Mouse (Mus musculus) adrenal gland, adult 8-10 months (tissue): Measurements from ENCODE around the gene Rps19bp1. TPM values are rescaled to one million over a fixed set of nuclear protein-coding genes. Genes with fewer than 3 reads are reported as not detected.

Experiments
- DNase-seq: peaks from one replicate; pipeline ENCODE4 v3.0.0; 2022
- total RNA-seq, 4 experiments: library from RNA; stranded (reverse); gene quantifications; 2 replicates each; pipeline ENCODE4 v1.2.4; 2022

The Rps19bp1 gene
- total RNA-seq, 4 experiments from 2014 or later, result 32.7 to 41.0 (median 38.4) TPM

GRCm38 (mm10) chr15:80256656-80257601 is 7.2 kb downstream of the Rps19bp1 start:
- no peak for DNase-seq

- DNase-seq, result no peak
These were observed 7.9 kb downstream of the Rps19bp1 start for GRCm38 (mm10) chr15:80256242-80256641.

- peak; percentile 86 for DNase-seq
These were observed 8.4 kb downstream of the Rps19bp1 start for GRCm38 (mm10) chr15:80255646-80256121.

GRCm38 (mm10) chr15:80254847-80255645 is 9.1 kb downstream of the Rps19bp1 start, which contains the start of gene Atf4:
Gene Atf4, plus strand, starts transcription at chr15:80255184.
- peak; percentile 99 for DNase-seq

- DNase-seq, result peak; percentile 77
These were observed 9.9 kb downstream of the Rps19bp1 start for GRCm38 (mm10) chr15:80254207-80254606.

GRCm38 (mm10) chr15:80253530-80253929 is 10.6 kb downstream of the Rps19bp1 start:
- DNase-seq, result no peak

- DNase-seq, result no peak
These were observed 13.5 kb downstream of the Rps19bp1 start for GRCm38 (mm10) chr15:80250586-80250985.

GRCm38 (mm10) chr15:80249672-80250071 is 14.4 kb downstream of the Rps19bp1 start:
- no peak for DNase-seq

- DNase-seq, result no peak
These were observed 15.5 kb downstream of the Rps19bp1 start for GRCm38 (mm10) chr15:80248596-80248995.

- DNase-seq, result no peak
These were observed 16.0 kb downstream of the Rps19bp1 start for GRCm38 (mm10) chr15:80248135-80248534.

- DNase-seq, result no peak
These were observed 28.6 kb downstream of the Rps19bp1 start, which contains the start of gene AC140267.1 for GRCm38 (mm10) chr15:80235535-80235934. Gene AC140267.1, plus strand, starts transcription at chr15:80235835.

GRCm38 (mm10) chr15:80233733-80234509 is 30.2 kb downstream of the Rps19bp1 start, which contains the start of gene Mief1:
Gene Mief1, plus strand, starts transcription at chr15:80234018.
- peak; percentile 98 for DNase-seq

- no peak for DNase-seq
These were observed 31.1 kb downstream of the Rps19bp1 start for GRCm38 (mm10) chr15:80233053-80233452.

- no peak for DNase-seq
These were observed 31.8 kb downstream of the Rps19bp1 start for GRCm38 (mm10) chr15:80232331-80232730.

- no peak for DNase-seq
These were observed 35.9 kb downstream of the Rps19bp1 start for GRCm38 (mm10) chr15:80228071-80228800.

GRCm38 (mm10) chr15:80225796-80226195 is 38.3 kb downstream of the Rps19bp1 start:
- no peak for DNase-seq

GRCm38 (mm10) chr15:80225208-80225607 is 38.9 kb downstream of the Rps19bp1 start:
- peak; percentile 56 for DNase-seq

GRCm38 (mm10) chr15:80223751-80224150 is 40.4 kb downstream of the Rps19bp1 start:
- DNase-seq, result no peak

GRCm38 (mm10) chr15:80221031-80221430 is 43.1 kb downstream of the Rps19bp1 start:
- DNase-seq, result no peak

GRCm38 (mm10) chr15:80219705-80220657 is 44.1 kb downstream of the Rps19bp1 start:
- no peak for DNase-seq
